Mouse (Mus musculus) liver, adult (tissue): ENCODE data around the gene Nf2.

Experiments
- GATA4 ChIP-seq: IDR thresholded peaks from 2 replicates; pipeline ENCODE4 v1.6.1; 2014; ENCODE audit warnings: mild to moderate bottlenecking, low read length; ENCODE audit not compliant: insufficient replicate concordance

The Nf2 gene

GRCm38 (mm10) chr11:4849258-4849943 lies at the start of gene Nf2:
Gene Nf2, minus strand, starts transcription at chr11:4849536.
- no peak for TF ChIP-seq GATA4

GRCm38 (mm10) chr11:4894848-4895816 lies 45.8 kb upstream of the Nf2 start, which contains the start of gene Thoc5:
Gene Thoc5, plus strand, starts transcription at chr11:4895320.
- TF ChIP-seq GATA4 = peak; percentile 25; the same call in 1 of the 2 replicates

GRCm38 (mm10) chr11:4886987-4887386 lies 37.7 kb upstream of the Nf2 start:
- TF ChIP-seq GATA4 = no peak

GRCm38 (mm10) chr11:4885385-4885903 lies 36.1 kb upstream of the Nf2 start:
- no peak for TF ChIP-seq GATA4

GRCm38 (mm10) chr11:4882892-4883627 lies 33.7 kb upstream of the Nf2 start:
- TF ChIP-seq GATA4 = no peak

- no peak for TF ChIP-seq GATA4
These were observed 31.8 kb upstream of the Nf2 start for GRCm38 (mm10) chr11:4881087-4881486.

GRCm38 (mm10) chr11:4874551-4874950 lies 25.2 kb upstream of the Nf2 start:
- no peak for TF ChIP-seq GATA4

GRCm38 (mm10) chr11:4873755-4874475 lies 24.6 kb upstream of the Nf2 start, which contains the start of gene Nipsnap1:
Gene Nipsnap1, plus strand, starts transcription at chr11:4873951.
- no peak for TF ChIP-seq GATA4

GRCm38 (mm10) chr11:4865645-4866251 lies 16.4 kb upstream of the Nf2 start:
- TF ChIP-seq GATA4 = no peak

GRCm38 (mm10) chr11:4862730-4863129 lies 13.4 kb upstream of the Nf2 start:
- TF ChIP-seq GATA4 = no peak

- no peak for TF ChIP-seq GATA4
These were observed 12.7 kb upstream of the Nf2 start for GRCm38 (mm10) chr11:4861816-4862604.

- TF ChIP-seq GATA4 = no peak
These were observed 11.7 kb upstream of the Nf2 start for GRCm38 (mm10) chr11:4860986-4861385.

GRCm38 (mm10) chr11:4858416-4858815 lies 9.1 kb upstream of the Nf2 start:
- no peak for TF ChIP-seq GATA4
